Mouse (Mus musculus) hindbrain, embryonic 13.5 days (tissue): ENCODE results near the gene Banf1. TPM values are rescaled to one million over a fixed set of nuclear protein-coding genes. Genes with fewer than 3 reads are reported as not detected.

Experiments
- ATAC-seq: fragments of 200-750 bp; cut with Nextera tagmentation; 2 replicates; pipeline ENCODE4 v1.8.0; 2017; ENCODE audit warnings: moderate TSS enrichment; ENCODE audit not compliant: low FRiP score
- H3K27ac ChIP-seq: fragments of 300-500 bp; sonication (generic); 2 replicates; pipeline ENCODE4 v1.5.1; 2015; ENCODE audit warnings: inconsistent platforms, mild to moderate bottlenecking, moderate library complexity
- H3K27me3 ChIP-seq: fragments of 300-500 bp; sonication (generic); 2 replicates; pipeline ENCODE4 v1.6.1; 2015; ENCODE audit warnings: mild to moderate bottlenecking, inconsistent platforms
- H3K36me3 ChIP-seq: fragments of 300-500 bp; sonication (generic); 2 replicates; pipeline ENCODE4 v1.6.1; 2015; ENCODE audit warnings: mild to moderate bottlenecking, inconsistent platforms
- H3K4me1 ChIP-seq: fragments of 300-500 bp; sonication (generic); replicated peaks from 2 replicates; pipeline ENCODE4 v1.6.1; 2015; ENCODE audit warnings: inconsistent platforms
- H3K4me2 ChIP-seq: fragments of 300-500 bp; sonication (generic); 2 replicates; pipeline ENCODE4 v1.6.1; 2015; ENCODE audit warnings: inconsistent platforms, mild to moderate bottlenecking, moderate library complexity
- H3K4me3 ChIP-seq: fragments of 300-500 bp; sonication (generic); 2 replicates; pipeline ENCODE4 v1.5.1; 2015; ENCODE audit warnings: mild to moderate bottlenecking, inconsistent platforms
- H3K9ac ChIP-seq: fragments of 300-500 bp; sonication (generic); 2 replicates; pipeline ENCODE4 v1.6.1; 2015; ENCODE audit warnings: mild to moderate bottlenecking, inconsistent platforms
- H3K9me3 ChIP-seq: fragments of 300-500 bp; sonication (generic); 2 replicates; pipeline ENCODE4 v1.6.1; 2016; ENCODE audit warnings: inconsistent platforms
- WGBS: fragments of 180-500 bp; shearing (Covaris S2); methylation state at CpG from one replicate; pipeline ENCODE4 v1.1.7; 2015; 5-methylcytosine and 5-hydroxymethylcytosine counted together
- polyA plus RNA-seq: library from polyadenylated mRNA; unstranded; fragments of >200 nt; fragmentation: Nextera tagmentation; extraction: Ambion mirVana; gene quantifications from 2 replicates; pipeline ENCODE4 v1.2.1, GENCODE M21; 2015

Banf1 gene
- polyA plus RNA-seq, 1 experiment from 2014 or later, result 334 TPM

DNA sequence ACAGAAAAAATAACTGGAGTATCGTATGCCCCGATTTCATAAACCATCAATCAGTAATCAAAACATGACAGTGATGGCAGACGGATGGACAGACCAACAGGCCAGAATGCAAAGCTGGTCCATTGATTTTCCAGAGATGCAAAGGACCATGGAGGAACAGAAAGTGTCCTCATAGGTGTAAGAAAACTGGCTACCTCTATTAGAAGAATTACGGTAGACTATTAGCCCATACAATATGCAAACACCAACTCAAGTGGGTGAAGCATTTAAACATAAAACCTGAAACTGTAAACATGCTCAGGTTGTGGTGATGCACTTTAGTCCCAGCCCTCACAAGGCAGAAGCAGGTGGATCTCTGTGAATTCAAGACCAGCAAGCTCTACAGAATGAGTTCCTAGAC is 28.4 kb upstream of the Banf1 start:
- WGBS, result 70% methylated on average over 4 of the region's 4 CpGs
- peaks cover 5% of the 10 kb centered on the region for H3K4me1 ChIP-seq
- no peak for ATAC-seq
- H3K27me3 ChIP-seq, result no peaks in the 10 kb centered on the region
- H3K4me2 ChIP-seq, result no peak overlapping the region
- H3K36me3 ChIP-seq, result no peaks in the 10 kb centered on the region
- no peak overlapping the region for H3K9ac ChIP-seq
- H3K4me3 ChIP-seq, result no peak overlapping the region
- H3K9me3 ChIP-seq, result no peaks in the 10 kb centered on the region
- H3K27ac ChIP-seq, result no peak overlapping the region

GRCm38 (mm10) chr19:5394168-5394567 is 27.2 kb upstream of the Banf1 start:
- no peaks in the 10 kb centered on the region for H3K9me3 ChIP-seq
- H3K27ac ChIP-seq, result no peak overlapping the region
- no peak overlapping the region for H3K4me3 ChIP-seq
- H3K27me3 ChIP-seq, result no peaks in the 10 kb centered on the region
- H3K36me3 ChIP-seq, result no peaks in the 10 kb centered on the region
- peaks cover 17% of the 10 kb centered on the region for H3K4me1 ChIP-seq
- 0 out of 2 replicates have a peak overlapping the region, but pooled peaks have one; percentile 51 for H3K9ac ChIP-seq
- no peak for ATAC-seq
- 48% methylated on average over 10 of the region's 10 CpGs for WGBS
- no peak overlapping the region for H3K4me2 ChIP-seq

DNA sequence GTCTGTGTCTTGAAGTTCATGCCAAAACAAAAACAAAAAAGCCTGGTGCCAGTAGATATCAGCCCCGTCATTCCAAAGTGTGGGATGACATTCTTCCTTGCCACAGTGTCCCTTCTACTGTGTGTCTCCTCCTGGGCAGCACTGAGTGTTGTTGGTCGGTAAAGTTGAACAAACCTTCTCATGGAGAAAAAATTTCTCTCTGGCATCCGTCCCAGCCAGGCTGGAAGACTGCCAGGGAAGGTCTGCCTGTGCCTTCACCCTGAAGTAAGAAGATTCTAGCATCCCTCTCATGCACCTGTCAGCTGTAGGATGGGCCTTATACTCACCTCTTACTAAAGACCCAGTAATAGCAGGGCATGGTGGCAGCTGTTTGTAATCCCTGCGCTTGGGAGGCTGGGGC is 25.9 kb upstream of the Banf1 start:
- ATAC-seq, result no peak
- Histone ChIP-seq H3K9ac (no peak overlapping the region; the same call in 1 of the 2 replicates), H3K4me3 (no peak overlapping the region), H3K27ac (no peak overlapping the region), H3K9me3 (no peaks in the 10 kb centered on the region), H3K36me3 (no peaks in the 10 kb centered on the region), H3K4me2 (no peak overlapping the region), H3K27me3 (no peaks in the 10 kb centered on the region), H3K4me1 (peaks cover 20% of the 10 kb centered on the region)
- WGBS, result 60% methylated on average over 4 of the region's 4 CpGs

GRCm38 (mm10) chr19:5390416-5390815 is 23.4 kb upstream of the Banf1 start:
- H3K9me3 ChIP-seq, result no peaks in the 10 kb centered on the region
- peaks cover 37% of the 10 kb centered on the region for H3K4me1 ChIP-seq
- peaks cover 5% of the 10 kb centered on the region; the same call in 1 of the 2 replicates for H3K36me3 ChIP-seq
- no peak for ATAC-seq
- no peak overlapping the region for H3K27ac ChIP-seq
- 92% methylated on average over 8 of the region's 8 CpGs for WGBS
- H3K4me3 ChIP-seq, result peak overlapping the region; percentile 99
- H3K9ac ChIP-seq, result peak overlapping the region; percentile 96; the same call in 1 of the 2 replicates
- H3K4me2 ChIP-seq, result peak overlapping the region; percentile 97
- no peaks in the 10 kb centered on the region for H3K27me3 ChIP-seq

- H3K36me3 ChIP-seq, result peaks cover 13% of the 10 kb centered on the region
- peak overlapping the region; percentile 97 for H3K4me2 ChIP-seq
- peaks cover 37% of the 10 kb centered on the region for H3K4me1 ChIP-seq
- H3K9ac ChIP-seq, result peak overlapping the region; percentile 96
- H3K27ac ChIP-seq, result no peak overlapping the region
- peak overlapping the region; percentile 99 for H3K4me3 ChIP-seq
- no peaks in the 10 kb centered on the region for H3K27me3 ChIP-seq
- H3K9me3 ChIP-seq, result no peaks in the 10 kb centered on the region
- ATAC-seq, result no peak
- WGBS, result 52% methylated on average over 12 of the region's 12 CpGs
Observed at GRCm38 (mm10) chr19:5389647-5390046, 22.7 kb upstream of the Banf1 start.

GRCm38 (mm10) chr19:5388588-5389242 is 21.7 kb upstream of the Banf1 start, which contains the start of gene Sart1:
Gene Sart1, minus strand, starts transcription at chr19:5388703.
- H3K4me1 ChIP-seq, result peaks cover 37% of the 10 kb centered on the region
- H3K27me3 ChIP-seq, result no peaks in the 10 kb centered on the region
- H3K36me3 ChIP-seq, result peaks cover 22% of the 10 kb centered on the region
- no peaks in the 10 kb centered on the region for H3K9me3 ChIP-seq
- ATAC-seq, result peak; percentile 97
- H3K27ac ChIP-seq, result peak within 1 kb of the TSS; percentile 91
- H3K4me3 ChIP-seq, result peak within 1 kb of the TSS; percentile 99
- WGBS, result 2% methylated on average over 43 of the region's 43 CpGs
- peak within 1 kb of the TSS; percentile 96 for H3K9ac ChIP-seq
- H3K4me2 ChIP-seq, result peak within 1 kb of the TSS; percentile 97

GRCm38 (mm10) chr19:5388011-5388441 is 21.1 kb upstream of the Banf1 start:
- ATAC-seq, result peak; percentile 57
- H3K36me3 ChIP-seq, result peaks cover 29% of the 10 kb centered on the region
- H3K9ac ChIP-seq, result peak overlapping the region; percentile 96
- H3K4me2 ChIP-seq, result peak overlapping the region; percentile 97
- peak overlapping the region; percentile 99 for H3K4me3 ChIP-seq
- no peaks in the 10 kb centered on the region for H3K27me3 ChIP-seq
- no peaks in the 10 kb centered on the region for H3K9me3 ChIP-seq
- WGBS, result under 1% methylated on average over 32 of the region's 43 CpGs
- peaks cover 37% of the 10 kb centered on the region for H3K4me1 ChIP-seq
- H3K27ac ChIP-seq, result peak overlapping the region; percentile 91

- H3K4me2 ChIP-seq, result no peak overlapping the region
- H3K9me3 ChIP-seq, result no peaks in the 10 kb centered on the region
- no peak overlapping the region for H3K9ac ChIP-seq
- no peak overlapping the region for H3K4me3 ChIP-seq
- H3K27ac ChIP-seq, result no peak overlapping the region
- 93% methylated on average over 8 of the region's 8 CpGs for WGBS
- peaks cover 26% of the 10 kb centered on the region for H3K4me1 ChIP-seq
- no peak for ATAC-seq
- no peaks in the 10 kb centered on the region for H3K27me3 ChIP-seq
- peaks cover 62% of the 10 kb centered on the region for H3K36me3 ChIP-seq
Observed at GRCm38 (mm10) chr19:5384715-5385114, 17.7 kb upstream of the Banf1 start.

DNA sequence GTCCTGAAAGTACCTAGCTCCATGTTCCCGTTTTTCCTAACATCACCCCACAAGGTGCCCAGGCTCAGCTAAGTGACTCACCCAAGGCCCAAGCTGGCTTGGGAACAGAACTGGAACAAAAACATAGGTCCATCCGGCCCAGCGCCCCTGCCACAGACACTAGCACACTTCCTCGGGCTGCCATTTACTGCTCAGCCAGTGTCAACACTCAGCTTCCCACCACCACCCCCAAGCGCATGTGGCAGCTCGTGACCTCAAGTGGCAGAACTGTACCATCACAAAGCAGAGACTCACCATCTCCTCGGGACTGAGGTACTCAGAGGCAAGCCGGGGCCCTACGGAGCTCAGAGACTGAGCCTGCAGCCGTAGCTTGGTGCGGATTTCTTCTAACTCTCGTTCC is 16.4 kb upstream of the Banf1 start:
- no peak overlapping the region for H3K9ac ChIP-seq
- H3K36me3 ChIP-seq, result peaks cover 76% of the 10 kb centered on the region
- WGBS, result 97% methylated on average over 12 of the region's 12 CpGs
- H3K4me1 ChIP-seq, result peaks cover 18% of the 10 kb centered on the region
- no peaks in the 10 kb centered on the region for H3K9me3 ChIP-seq
- no peak overlapping the region for H3K4me2 ChIP-seq
- H3K27me3 ChIP-seq, result no peaks in the 10 kb centered on the region
- H3K27ac ChIP-seq, result no peak overlapping the region
- no peak for ATAC-seq
- no peak overlapping the region for H3K4me3 ChIP-seq

- Histone ChIP-seq H3K4me2 (no peak overlapping the region), H3K36me3 (peaks cover 86% of the 10 kb centered on the region), H3K27me3 (no peaks in the 10 kb centered on the region), H3K27ac (no peak overlapping the region), H3K4me1 (no peaks in the 10 kb centered on the region), H3K9ac (no peak overlapping the region), H3K9me3 (no peaks in the 10 kb centered on the region), H3K4me3 (no peak overlapping the region)
- ATAC-seq, result no peak
- WGBS, result 89% methylated on average over 1 of the region's 1 CpGs
Observed at GRCm38 (mm10) chr19:5377446-5377845, 10.5 kb upstream of the Banf1 start.

GRCm38 (mm10) chr19:5374748-5375147 is 7.8 kb upstream of the Banf1 start:
- no peak overlapping the region for H3K27ac ChIP-seq
- H3K4me3 ChIP-seq, result no peak overlapping the region
- ATAC-seq, result no peak
- no peak overlapping the region for H3K4me2 ChIP-seq
- no peaks in the 10 kb centered on the region; the same call in 1 of the 2 replicates for H3K4me1 ChIP-seq
- no peak overlapping the region for H3K9ac ChIP-seq
- WGBS, result 82% methylated on average over 4 of the region's 4 CpGs
- no peaks in the 10 kb centered on the region for H3K27me3 ChIP-seq
- peaks cover 83% of the 10 kb centered on the region for H3K36me3 ChIP-seq
- no peaks in the 10 kb centered on the region for H3K9me3 ChIP-seq

GRCm38 (mm10) chr19:5374177-5374576 is 7.2 kb upstream of the Banf1 start:
- no peak overlapping the region for H3K9ac ChIP-seq

GRCm38 (mm10) chr19:5372724-5373123 is 5.8 kb upstream of the Banf1 start:
- Histone ChIP-seq H3K27me3 (no peaks in the 10 kb centered on the region), H3K4me3 (no peak overlapping the region), H3K4me2 (no peak overlapping the region), H3K36me3 (peaks cover 79% of the 10 kb centered on the region), H3K4me1 (peaks cover 11% of the 10 kb centered on the region), H3K27ac (no peak overlapping the region), H3K9ac (no peak overlapping the region), H3K9me3 (no peaks in the 10 kb centered on the region)
- ATAC-seq, result no peak
- 89% methylated on average over 7 of the region's 7 CpGs for WGBS

More at GRCm38 (mm10) chr19:5374177-5374576, 7.2 kb upstream of the Banf1 start:
- H3K27ac ChIP-seq, result no peak overlapping the region
- no peaks in the 10 kb centered on the region; the same call in 1 of the 2 replicates for H3K4me1 ChIP-seq
- H3K4me2 ChIP-seq, result no peak overlapping the region
- no peaks in the 10 kb centered on the region for H3K27me3 ChIP-seq
- ATAC-seq, result no peak
- H3K36me3 ChIP-seq, result peaks cover 83% of the 10 kb centered on the region
- no peak overlapping the region for H3K4me3 ChIP-seq
- no peaks in the 10 kb centered on the region for H3K9me3 ChIP-seq
- 87% methylated on average over 4 of the region's 4 CpGs for WGBS
